Mouse (Mus musculus): ENCODE results near the gene Hoxa9.

DNA sequence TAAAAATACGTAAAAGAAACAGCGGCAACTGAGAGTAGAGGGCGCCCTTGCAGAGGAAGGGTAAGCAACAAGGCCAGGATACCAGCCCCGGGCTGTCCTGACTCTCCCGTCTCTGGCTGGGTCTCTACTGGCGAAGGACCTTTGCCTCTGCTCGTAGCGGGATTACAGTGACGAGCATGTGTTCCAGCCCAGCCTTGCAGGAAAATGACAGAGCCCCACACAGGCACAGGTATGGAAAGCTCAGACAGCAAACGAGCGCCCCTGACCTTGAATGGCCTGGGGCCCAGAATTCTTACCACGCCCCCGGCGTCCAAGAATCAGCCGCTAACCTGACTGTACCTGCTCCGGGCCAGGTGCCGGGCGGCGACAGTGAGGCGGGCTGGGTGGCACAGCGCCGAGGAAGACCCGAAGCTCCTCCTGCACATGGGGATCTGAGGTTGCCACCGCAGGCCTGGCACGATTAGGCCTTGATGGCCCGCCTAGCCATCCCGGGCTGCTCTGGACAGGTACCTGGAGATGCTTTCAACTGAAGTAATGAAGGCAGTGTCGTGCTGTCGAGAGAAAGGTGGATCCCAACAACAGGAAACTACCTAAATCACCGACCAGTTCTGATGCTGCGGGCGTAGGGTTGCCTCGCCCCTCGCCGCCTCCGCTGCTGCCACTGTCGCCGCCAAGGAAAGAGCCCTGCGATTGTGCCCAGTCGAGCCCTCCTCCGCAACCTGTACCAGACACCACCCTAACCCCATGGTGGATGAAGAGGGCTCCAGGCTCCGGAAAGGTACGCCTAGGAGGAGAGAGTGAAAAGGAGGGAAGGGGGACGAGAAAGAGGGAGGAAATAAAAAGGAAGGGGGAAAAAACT lies 1.1 kb downstream of the Hoxa9 start:
- no peak for TF ChIP-seq CTCF (IDR thresholded peaks at IDR 0.05; ENCODE audit: borderline replicate concordance, insufficient read depth, low read length)
- no peak for TF ChIP-seq POLR2A (IDR thresholded peaks at IDR 0.05; ENCODE audit: low read depth, low read length)
